Mouse (Mus musculus) cerebellum, adult 2 months (tissue): Measurements from ENCODE around the gene 9130230L23Rik.

Source experiments
- CTCF ChIP-seq: fragments of 200-500 bp; IDR thresholded peaks from 2 replicates; pipeline ENCODE4 v1.5.1; 2011; ENCODE audit warnings: low read depth, mild to moderate bottlenecking, control low read depth, low read length, moderate library complexity, borderline replicate concordance; ENCODE audit not compliant: insufficient read depth
- POLR2A ChIP-seq: fragments of 200-500 bp; IDR thresholded peaks from 2 replicates; pipeline ENCODE4 v1.6.1; 2011; ENCODE audit warnings: low read length, control low read depth, borderline replicate concordance; ENCODE audit not compliant: insufficient read depth

- TF ChIP-seq CTCF (no peak), POLR2A (no peak)
These were observed 44.0 kb downstream of the 9130230L23Rik start for GRCm38 (mm10) chr5:65959893-65960596.
